Mouse (Mus musculus) spleen, adult 2 months (tissue): ENCODE data around the gene Fth1. TPM values are rescaled to one million over a fixed set of nuclear protein-coding genes. Genes with fewer than 3 reads are reported as not detected.

ENCODE experiments used
- DNase-seq, 2 experiments: peaks; one replicate each; pipeline versions ENCODE4 v3.0.0 to v3.0.0-alpha.2; 2012 to 2021; ENCODE audit warnings: low spot score in 2 of 2, low read depth in 1 of 2
- H3K27ac ChIP-seq: fragments of 200-500 bp; 2 replicates; pipeline ENCODE4 v1.5.1; 2012; ENCODE audit warnings: low read length, inconsistent platforms; ENCODE audit not compliant: insufficient read depth
- H3K27me3 ChIP-seq: fragments of 200-500 bp; 2 replicates; pipeline ENCODE4 v1.6.1; 2012; ENCODE audit warnings: mild to moderate bottlenecking, moderate library complexity, low read length, inconsistent platforms; ENCODE audit not compliant: control insufficient read depth, insufficient read depth
- H3K36me3 ChIP-seq: fragments of 200-500 bp; 2 replicates; pipeline ENCODE4 v1.6.1; 2012; ENCODE audit warnings: mild to moderate bottlenecking, low read length, inconsistent platforms; ENCODE audit not compliant: control insufficient read depth, insufficient read depth
- H3K4me1 ChIP-seq: fragments of 200-500 bp; 2 replicates; pipeline ENCODE4 v1.6.1; 2011; ENCODE audit warnings: inconsistent platforms; ENCODE audit not compliant: control insufficient read depth, insufficient read depth, insufficient read length
- H3K4me3 ChIP-seq: fragments of 200-500 bp; 2 replicates; pipeline ENCODE4 v1.5.1; 2011; ENCODE audit warnings: mild to moderate bottlenecking, inconsistent platforms; ENCODE audit not compliant: insufficient read depth, insufficient read length; ENCODE audit errors: extremely low read depth
- CTCF ChIP-seq: fragments of 200-500 bp; IDR thresholded peaks from 2 replicates; pipeline ENCODE4 v1.5.1; 2011; ENCODE audit warnings: mild to moderate bottlenecking, inconsistent platforms; ENCODE audit not compliant: insufficient read depth, insufficient read length, insufficient replicate concordance; ENCODE audit errors: extremely low read depth
- POLR2A ChIP-seq: fragments of 200-500 bp; IDR thresholded peaks from 2 replicates; pipeline ENCODE4 v1.6.1; 2011; ENCODE audit warnings: low read depth, low read length, inconsistent platforms
- WGBS: fragments of 180-500 bp; shearing (Covaris S2); methylation state at CpG from one replicate; pipeline ENCODE4 v1.1.7; 2018; 5-methylcytosine and 5-hydroxymethylcytosine counted together
- polyA plus RNA-seq: library from polyadenylated mRNA; depleted of rRNA; stranded (reverse); fragments of >200 nt; gene quantifications from 2 replicates; pipeline ENCODE4 v1.2.3, GENCODE M21; 2012

Fth1 gene
- polyA plus RNA-seq, 1 experiment, result 3,609 TPM

DNA sequence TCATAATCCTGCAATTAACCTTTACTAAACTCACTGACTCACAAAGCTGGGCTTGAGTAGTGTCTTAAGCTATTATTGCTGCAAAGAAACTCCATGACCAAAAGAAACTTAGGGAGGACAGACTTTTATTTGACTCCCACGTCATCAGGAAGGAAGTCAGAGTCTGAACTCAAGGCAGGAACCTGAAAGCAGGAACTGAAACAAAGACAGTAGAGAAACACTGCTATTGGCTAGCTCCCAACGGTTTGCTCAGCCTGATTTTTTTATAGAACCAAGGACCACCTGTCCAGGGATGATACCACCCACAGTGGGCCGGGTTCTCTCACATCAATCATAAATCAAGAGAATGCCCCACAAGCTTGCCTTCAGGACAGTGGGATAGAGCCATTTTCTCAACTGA lies 28.0 kb upstream of the Fth1 start:
- Histone ChIP-seq H3K4me1 (peaks cover 8% of the 10 kb centered on the region; the same call in 1 of the 2 replicates), H3K36me3 (no peaks in the 10 kb centered on the region), H3K27ac (no peak overlapping the region; the same call in 1 of the 2 replicates), H3K4me3 (no peak overlapping the region), H3K27me3 (no peaks in the 10 kb centered on the region)
- 34% methylated on average over 3 of the region's 3 CpGs for WGBS
- no peak for DNase-seq
- no peak for TF ChIP-seq CTCF
- TF ChIP-seq POLR2A, result no peak

DNA sequence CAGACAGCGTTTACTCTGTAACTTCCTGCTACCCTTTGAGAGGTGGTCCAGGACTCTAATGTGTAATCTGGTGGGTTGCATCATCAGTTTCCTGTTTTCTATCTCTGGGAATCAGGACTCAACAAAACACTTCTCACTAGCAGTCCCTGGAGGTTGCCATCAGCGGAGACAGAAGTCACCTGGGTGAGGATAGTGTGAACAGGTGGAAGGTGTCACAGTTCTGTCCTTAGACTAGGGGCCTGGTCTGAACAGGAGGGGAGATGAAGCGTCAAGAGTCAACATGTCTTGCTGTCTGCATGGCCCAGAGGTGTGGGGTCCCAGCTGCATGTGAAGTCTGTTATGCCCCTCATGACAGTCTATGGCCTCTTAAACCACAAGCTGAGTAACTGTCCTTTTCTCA lies 27.5 kb upstream of the Fth1 start:
- Histone ChIP-seq H3K36me3 (no peaks in the 10 kb centered on the region), H3K27ac (peak overlapping the region; percentile 33; the same call in 1 of the 2 replicates), H3K27me3 (no peaks in the 10 kb centered on the region), H3K4me3 (no peak overlapping the region), H3K4me1 (peaks cover 8% of the 10 kb centered on the region; the same call in 1 of the 2 replicates)
- 84% methylated on average over 3 of the region's 3 CpGs for WGBS
- TF ChIP-seq CTCF (no peak), POLR2A (no peak)
- no peak for DNase-seq

DNA sequence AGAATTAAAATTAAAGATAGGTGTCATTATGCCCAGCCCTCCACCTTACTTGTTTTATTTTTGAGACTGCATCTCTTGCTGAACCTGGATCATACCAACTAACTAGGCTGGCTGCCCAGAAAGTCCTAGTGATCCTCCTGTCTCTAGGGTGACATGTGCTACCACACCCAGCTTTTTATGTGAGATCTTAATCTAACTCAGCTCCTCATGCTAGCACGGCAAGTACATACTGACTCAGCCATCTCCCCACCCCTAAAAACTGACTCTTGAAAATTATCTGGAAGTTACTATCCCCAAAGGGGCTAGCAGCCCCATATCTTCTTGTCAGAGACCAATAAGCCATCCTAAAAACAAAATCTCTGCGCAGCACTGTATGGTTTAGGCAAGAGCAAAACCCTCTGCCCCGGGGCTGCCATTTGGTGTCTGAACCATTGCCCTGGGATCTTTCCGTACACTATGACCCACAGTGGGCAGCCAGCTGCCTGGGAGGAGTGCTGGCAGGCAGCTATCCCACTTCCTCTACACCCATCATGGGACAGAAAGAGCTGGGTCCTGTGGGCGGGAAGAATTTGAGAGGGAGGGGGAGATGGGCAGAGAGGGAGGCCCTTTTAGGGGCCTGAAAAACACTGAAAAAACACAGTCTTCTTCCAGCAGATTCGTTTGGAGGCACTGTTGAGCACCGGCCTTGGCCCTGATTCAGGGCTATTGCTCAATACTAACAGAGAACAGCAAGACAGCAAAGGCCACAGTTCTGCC lies 26.2 kb upstream of the Fth1 start:
- H3K27ac ChIP-seq, result peak overlapping the region; percentile 78
- H3K36me3 ChIP-seq, result no peaks in the 10 kb centered on the region
- no peak for TF ChIP-seq CTCF
- TF ChIP-seq POLR2A, result no peak
- peaks cover 8% of the 10 kb centered on the region; the same call in 1 of the 2 replicates for H3K4me1 ChIP-seq
- DNase-seq, result no peak
- no peaks in the 10 kb centered on the region for H3K27me3 ChIP-seq
- H3K4me3 ChIP-seq, result no peak overlapping the region
- WGBS, result 35% methylated on average over 7 of the region's 7 CpGs

DNA sequence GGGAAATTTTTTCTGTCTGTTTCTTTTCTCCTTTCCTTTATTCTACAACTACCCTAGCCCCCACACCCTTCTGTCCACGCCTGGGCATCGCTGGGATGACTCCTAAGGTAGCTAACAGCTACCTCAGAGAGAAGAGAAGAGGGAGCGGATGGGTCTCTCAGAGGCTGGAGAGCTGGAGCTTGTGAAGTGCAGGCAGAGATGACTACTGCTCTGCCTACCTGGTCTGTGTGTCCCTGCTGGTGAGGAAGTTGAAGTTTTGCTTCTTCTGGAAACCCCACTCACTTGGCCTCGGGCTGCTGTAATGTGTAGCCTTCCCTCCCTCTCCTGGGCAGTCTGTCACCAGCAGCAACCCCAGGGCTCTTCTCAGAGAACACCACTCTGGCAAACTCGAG lies 25.6 kb upstream of the Fth1 start:
- TF ChIP-seq CTCF, result no peak
- no peak for TF ChIP-seq POLR2A
- 0 out of 2 replicates have a peak overlapping the region, but pooled peaks have one; percentile 14 for H3K4me3 ChIP-seq
- DNase-seq, result no peak
- WGBS, result 34% methylated on average over 5 of the region's 5 CpGs
- no peaks in the 10 kb centered on the region for H3K27me3 ChIP-seq
- peak overlapping the region; percentile 78 for H3K27ac ChIP-seq
- no peaks in the 10 kb centered on the region for H3K36me3 ChIP-seq
- peaks cover 8% of the 10 kb centered on the region; the same call in 1 of the 2 replicates for H3K4me1 ChIP-seq

DNA sequence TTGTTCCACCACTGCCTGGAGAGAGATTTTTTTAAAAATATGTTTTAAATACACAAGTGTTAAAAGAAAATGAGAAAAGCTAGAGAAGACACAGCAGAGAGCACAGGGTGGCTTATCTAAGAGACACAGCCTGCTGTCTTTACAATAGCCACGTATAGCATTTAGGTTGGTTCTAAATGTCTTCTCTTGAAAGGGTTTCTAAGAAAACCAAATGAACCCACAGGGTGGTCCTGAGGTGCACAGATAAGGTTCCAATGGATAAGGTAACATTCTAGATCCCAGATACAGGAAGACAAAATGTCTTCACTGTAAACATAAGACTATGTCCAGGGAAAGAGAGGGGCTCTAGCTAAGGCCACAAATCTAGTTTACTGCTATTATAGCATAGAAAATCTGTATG lies 25.0 kb upstream of the Fth1 start:
- 74% methylated on average over 1 of the region's 1 CpGs for WGBS
- no peak for DNase-seq
- H3K4me1 ChIP-seq, result peaks cover 8% of the 10 kb centered on the region; the same call in 1 of the 2 replicates
- H3K4me3 ChIP-seq, result no peak overlapping the region
- no peaks in the 10 kb centered on the region for H3K27me3 ChIP-seq
- H3K27ac ChIP-seq, result peak overlapping the region; percentile 78; the same call in 1 of the 2 replicates
- H3K36me3 ChIP-seq, result no peaks in the 10 kb centered on the region
- no peak for TF ChIP-seq POLR2A
- no peak for TF ChIP-seq CTCF

DNA sequence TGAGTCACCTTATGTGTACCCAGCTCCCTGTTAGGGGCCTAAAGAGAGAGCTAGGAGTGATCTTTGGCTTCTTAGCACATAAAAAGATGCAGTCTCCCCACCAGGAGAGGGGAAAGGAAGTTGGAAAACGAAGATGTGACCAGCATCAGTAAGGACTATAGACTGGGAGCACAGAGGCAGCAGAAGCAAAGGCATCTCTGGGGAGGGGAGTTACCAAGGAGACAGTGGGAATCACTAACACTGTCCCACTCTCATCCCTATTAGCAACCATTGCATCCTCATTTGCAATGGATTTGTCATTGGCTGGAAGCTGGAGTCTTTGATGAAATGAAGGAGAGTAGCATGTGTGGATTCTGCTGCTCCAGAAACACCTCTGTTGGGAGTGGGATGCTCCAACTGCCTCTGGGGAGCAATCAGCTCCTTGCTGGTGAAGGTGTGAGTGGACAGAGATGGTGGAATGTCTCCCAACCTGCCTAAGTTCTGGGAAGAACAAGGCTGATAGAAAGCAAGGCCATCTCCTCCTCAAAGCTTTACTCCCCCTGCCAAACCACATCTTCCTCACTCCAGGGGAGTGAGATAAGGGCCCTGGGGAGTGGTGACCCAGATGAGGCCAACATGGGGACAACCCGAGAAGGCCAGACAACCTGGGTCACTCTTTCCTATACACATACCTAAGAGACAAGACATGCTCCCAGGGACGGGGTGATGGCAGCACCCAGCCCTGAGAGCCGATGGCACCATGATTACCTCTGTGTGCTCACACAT lies 23.6 kb upstream of the Fth1 start:
- no peaks in the 10 kb centered on the region for H3K36me3 ChIP-seq
- TF ChIP-seq CTCF (no peak), POLR2A (no peak)
- 82% methylated on average over 4 of the region's 4 CpGs for WGBS
- H3K4me1 ChIP-seq, result peaks cover 8% of the 10 kb centered on the region; the same call in 1 of the 2 replicates
- no peak overlapping the region for H3K4me3 ChIP-seq
- DNase-seq, result no peak
- no peak overlapping the region for H3K27ac ChIP-seq
- H3K27me3 ChIP-seq, result no peaks in the 10 kb centered on the region
